Mouse (Mus musculus) hindbrain, embryonic 11.5 days (tissue): ENCODE measurements around the gene Kctd21. TPM values are rescaled to one million over a fixed set of nuclear protein-coding genes. Genes with fewer than 3 reads are reported as not detected.
A peak's percentile ranks its signal among the peaks of the same experiment; 100 is the strongest.

Experiments
- ATAC-seq: fragments of 200-750 bp; cut with Nextera tagmentation; 2 replicates; pipeline ENCODE4 v1.8.0; 2017; ENCODE audit warnings: mild to moderate bottlenecking, moderate TSS enrichment, moderate library complexity; ENCODE audit not compliant: low FRiP score
- DNase-seq: peaks from one replicate; pipeline ENCODE4 v3.0.0-alpha.2; 2015; ENCODE audit warnings: low spot score
- H3K27ac ChIP-seq: fragments of 300-500 bp; sonication (generic); 2 replicates; pipeline ENCODE4 v1.5.1; 2014; ENCODE audit warnings: mild to moderate bottlenecking, low read depth, low read length
- H3K27me3 ChIP-seq: fragments of 300-500 bp; sonication (generic); 2 replicates; pipeline ENCODE4 v1.6.1; 2014; ENCODE audit warnings: mild to moderate bottlenecking, low read length, moderate library complexity, mixed read lengths; ENCODE audit not compliant: control insufficient read depth, insufficient read depth
- H3K36me3 ChIP-seq: fragments of 300-500 bp; sonication (generic); 2 replicates; pipeline ENCODE4 v1.6.1; 2014; ENCODE audit warnings: mild to moderate bottlenecking, low read length, moderate library complexity, mixed read lengths; ENCODE audit not compliant: control insufficient read depth, insufficient read depth
- H3K4me1 ChIP-seq: fragments of 300-500 bp; sonication (generic); replicated peaks from 2 replicates; pipeline ENCODE4 v1.6.1; 2014; ENCODE audit warnings: low read length, mixed read lengths; ENCODE audit not compliant: control insufficient read depth, insufficient read depth
- H3K4me2 ChIP-seq: fragments of 300-500 bp; sonication (generic); replicated peaks from 2 replicates; pipeline ENCODE4 v1.6.1; 2014; ENCODE audit warnings: mild to moderate bottlenecking, low read depth, low read length
- H3K4me3 ChIP-seq: fragments of 300-500 bp; sonication (generic); 2 replicates; pipeline ENCODE4 v1.5.1; 2014; ENCODE audit warnings: low read depth, low read length
- H3K9ac ChIP-seq: fragments of 300-500 bp; sonication (generic); 2 replicates; pipeline ENCODE4 v1.6.1; 2014; ENCODE audit warnings: low read depth, low read length
- H3K9me3 ChIP-seq: fragments of 300-500 bp; sonication (generic); 2 replicates; pipeline ENCODE4 v1.6.1; 2016; ENCODE audit warnings: low read length; ENCODE audit not compliant: control insufficient read depth
- WGBS: fragments of 180-500 bp; shearing (Covaris S2); extraction: QIAGEN DNeasy Blood & Tissue Kit; methylation state at CpG from one replicate; pipeline ENCODE4 v1.1.7; 2014; 5-methylcytosine and 5-hydroxymethylcytosine counted together
- polyA plus RNA-seq: library from polyadenylated mRNA; unstranded; fragments of >200 nt; fragmentation: Nextera tagmentation; extraction: Ambion mirVana; gene quantifications from 2 replicates; pipeline ENCODE4 v1.2.1, GENCODE M21; 2014

Kctd21 gene
- polyA plus RNA-seq, 1 experiment from 2014 or later = 6.8 TPM

DNA sequence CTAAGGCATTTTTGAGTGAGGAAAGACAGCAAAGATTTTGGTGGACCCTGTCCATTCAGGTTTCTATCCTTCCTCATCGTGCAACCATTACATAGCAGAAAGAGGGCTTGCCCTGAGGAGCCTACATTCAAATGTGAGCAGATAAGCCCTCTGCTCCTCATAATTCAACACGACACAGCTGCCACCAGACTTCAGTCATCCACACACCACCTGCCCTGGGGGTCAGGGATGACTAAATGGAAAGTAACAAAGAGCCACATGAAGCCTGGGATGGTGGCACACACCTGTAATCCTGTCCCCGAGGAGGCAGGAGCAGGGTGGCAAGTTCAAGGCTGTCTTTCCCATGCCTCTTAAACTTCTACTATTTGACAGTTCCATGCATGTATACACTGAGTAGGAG is 25.7 kb downstream of the Kctd21 start:
- no peaks in the 10 kb centered on the region for H3K27me3 ChIP-seq
- H3K36me3 ChIP-seq = no peaks in the 10 kb centered on the region
- H3K4me3 ChIP-seq = no peak overlapping the region
- no peak overlapping the region for H3K27ac ChIP-seq
- ATAC-seq (no peak), DNase-seq (no peak)
- no peaks in the 10 kb centered on the region for H3K9me3 ChIP-seq
- 85% methylated on average over 3 of the region's 3 CpGs for WGBS
- H3K9ac ChIP-seq = no peak overlapping the region
- no peak overlapping the region for H3K4me2 ChIP-seq
- no peaks in the 10 kb centered on the region for H3K4me1 ChIP-seq

DNA sequence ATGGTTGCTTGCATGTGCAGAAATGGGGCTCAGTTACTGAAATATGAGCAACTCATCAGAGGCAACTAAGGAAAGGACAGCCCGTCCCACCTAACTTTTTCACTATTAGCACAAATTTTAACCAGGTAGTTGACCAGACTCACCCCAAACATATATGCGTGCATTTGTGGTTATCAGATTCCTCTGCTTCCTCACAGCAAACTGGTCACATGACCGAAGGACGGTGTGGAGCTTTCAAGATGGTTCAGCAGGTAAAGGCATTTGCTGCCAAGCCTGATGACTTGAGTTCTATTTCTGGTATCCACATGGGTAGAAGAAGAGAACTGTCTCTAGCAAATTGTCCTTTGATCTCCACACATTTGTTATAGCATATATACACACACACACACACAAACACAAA is 26.2 kb downstream of the Kctd21 start:
- no peaks in the 10 kb centered on the region for H3K4me1 ChIP-seq
- H3K4me3 ChIP-seq = no peak overlapping the region
- ATAC-seq = no peak
- DNase-seq = no peak
- 94% methylated on average over 4 of the region's 4 CpGs for WGBS
- H3K27me3 ChIP-seq = no peaks in the 10 kb centered on the region
- H3K9me3 ChIP-seq = no peaks in the 10 kb centered on the region
- H3K27ac ChIP-seq = no peak overlapping the region
- H3K4me2 ChIP-seq = no peak overlapping the region
- no peaks in the 10 kb centered on the region for H3K36me3 ChIP-seq
- no peak overlapping the region for H3K9ac ChIP-seq

DNA sequence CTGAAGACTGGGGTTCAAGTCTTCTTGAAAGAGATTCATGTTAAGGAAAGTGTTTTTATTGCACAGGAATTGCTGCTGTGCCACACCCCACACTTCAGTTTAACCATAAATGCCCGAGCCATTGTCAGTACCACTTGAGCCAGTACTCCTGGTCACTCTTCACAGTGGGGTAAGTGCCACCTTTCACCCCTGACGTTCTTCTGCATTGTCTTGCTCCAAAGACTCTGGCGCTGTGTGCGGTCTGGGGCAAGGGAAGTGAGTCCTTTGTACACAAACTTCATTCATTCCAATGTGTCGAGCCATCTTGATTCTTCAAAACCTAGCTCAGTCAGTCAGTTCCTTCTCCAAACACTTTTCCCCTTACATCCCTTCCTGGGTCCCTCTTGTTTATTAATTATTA is 28.0 kb downstream of the Kctd21 start:
- H3K27me3 ChIP-seq = no peaks in the 10 kb centered on the region
- ATAC-seq = no peak
- H3K36me3 ChIP-seq = no peaks in the 10 kb centered on the region
- H3K4me1 ChIP-seq = no peaks in the 10 kb centered on the region
- H3K4me3 ChIP-seq = no peak overlapping the region
- no peak overlapping the region for H3K27ac ChIP-seq
- no peak for DNase-seq
- H3K4me2 ChIP-seq = no peak overlapping the region
- 66% methylated on average over 5 of the region's 5 CpGs for WGBS
- H3K9me3 ChIP-seq = no peaks in the 10 kb centered on the region
- no peak overlapping the region for H3K9ac ChIP-seq

DNA sequence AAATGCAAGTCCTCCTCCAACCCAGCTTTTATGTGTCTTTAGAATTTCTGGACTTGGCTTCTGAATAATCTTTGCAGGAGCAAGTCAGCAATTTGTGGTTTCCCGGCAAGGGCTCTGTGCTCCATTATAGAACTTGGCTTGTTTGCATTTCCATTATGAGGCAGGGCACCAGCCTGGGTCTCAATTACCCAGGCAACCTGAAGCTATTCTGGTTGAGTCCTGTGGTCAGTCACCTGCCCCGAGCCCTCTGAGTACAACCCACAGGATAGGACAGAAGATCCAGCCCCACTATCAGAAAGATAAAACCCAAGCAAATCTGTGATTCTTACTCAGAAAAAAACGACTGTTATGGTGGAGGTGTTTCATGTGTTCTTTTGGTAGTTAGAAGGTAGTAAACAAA is 28.8 kb downstream of the Kctd21 start:
- Histone ChIP-seq H3K4me3 (no peak overlapping the region), H3K9me3 (no peaks in the 10 kb centered on the region), H3K4me2 (no peak overlapping the region), H3K4me1 (no peaks in the 10 kb centered on the region), H3K36me3 (no peaks in the 10 kb centered on the region), H3K27me3 (no peaks in the 10 kb centered on the region), H3K27ac (no peak overlapping the region), H3K9ac (no peak overlapping the region)
- ATAC-seq (no peak), DNase-seq (no peak)
- WGBS = 48% methylated on average over 3 of the region's 3 CpGs

DNA sequence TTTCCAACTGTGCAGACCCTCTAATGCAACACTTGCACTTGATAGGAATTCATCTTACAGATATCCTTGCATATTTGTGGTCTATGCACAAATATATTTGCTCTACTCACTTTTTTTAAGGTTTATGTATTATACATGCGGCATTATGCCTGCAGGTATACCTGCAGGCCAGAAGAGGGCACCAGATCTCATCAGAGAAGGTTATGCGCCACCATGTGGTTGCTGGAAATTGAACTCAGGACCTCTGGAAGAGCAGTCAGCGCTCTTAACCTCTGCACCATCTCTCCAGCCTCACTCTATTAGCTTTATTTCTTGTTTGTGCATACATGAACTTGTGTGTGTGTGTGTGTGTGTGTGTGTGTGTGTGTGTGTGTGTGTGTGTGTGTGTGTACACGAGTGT is 29.3 kb downstream of the Kctd21 start:
- H3K27ac ChIP-seq = no peak overlapping the region

DNA sequence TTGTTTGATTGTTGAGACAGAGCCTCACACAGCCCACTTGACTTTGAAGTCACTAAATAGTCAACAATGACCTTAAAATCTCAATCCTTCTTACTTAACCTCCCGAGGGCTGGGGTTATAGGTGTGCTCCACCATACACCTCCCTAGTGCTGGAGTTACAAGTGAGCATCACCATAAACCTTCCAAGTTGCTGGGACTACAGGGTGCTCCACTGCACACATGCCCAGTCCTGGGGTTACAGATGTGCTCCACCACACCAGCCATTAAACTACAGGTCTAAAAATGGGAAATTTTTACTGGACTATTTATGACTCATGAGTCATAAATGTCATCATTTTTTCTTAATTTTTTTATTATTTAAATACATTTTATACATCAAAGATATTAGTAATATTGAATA is 33.8 kb downstream of the Kctd21 start:
- Histone ChIP-seq H3K9ac (no peak overlapping the region), H3K36me3 (no peaks in the 10 kb centered on the region), H3K4me2 (no peak overlapping the region), H3K27ac (no peak overlapping the region), H3K27me3 (no peaks in the 10 kb centered on the region), H3K4me1 (peaks cover 1% of the 10 kb centered on the region; the same call in 1 of the 2 replicates), H3K4me3 (no peak overlapping the region), H3K9me3 (no peaks in the 10 kb centered on the region)
- DNase-seq = no peak
- WGBS = 83% methylated on average over 1 of the region's 1 CpGs
- ATAC-seq = no peak

More for the DNA sequence above, 29.3 kb downstream of the Kctd21 start:
- Histone ChIP-seq H3K9ac (no peak overlapping the region), H3K27me3 (no peaks in the 10 kb centered on the region), H3K4me1 (no peaks in the 10 kb centered on the region), H3K4me2 (no peak overlapping the region), H3K36me3 (no peaks in the 10 kb centered on the region), H3K9me3 (no peaks in the 10 kb centered on the region), H3K4me3 (no peak overlapping the region)
- ATAC-seq (no peak), DNase-seq (peak; percentile 59)
- 21% methylated on average over 4 of the region's 4 CpGs for WGBS

DNA sequence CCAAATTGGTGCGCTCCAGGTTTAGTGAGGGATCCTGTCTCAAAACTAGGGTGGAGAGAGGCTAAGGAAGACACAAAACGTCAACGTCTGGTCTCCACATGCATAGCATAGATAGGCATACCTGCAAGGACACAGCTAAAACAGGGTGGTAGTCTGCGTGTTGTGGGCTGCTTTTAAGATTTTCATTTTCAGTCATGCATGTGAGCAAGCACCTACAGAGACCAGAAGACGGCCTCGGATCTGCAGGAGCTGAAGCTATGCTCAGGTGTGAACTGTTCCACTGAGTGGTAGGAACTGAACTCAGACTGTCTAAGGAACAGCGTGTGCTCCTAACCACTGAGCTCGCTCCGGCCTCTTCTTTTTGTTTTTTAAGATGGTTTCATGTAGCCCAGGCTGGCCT is 43.0 kb downstream of the Kctd21 start:
- no peak for DNase-seq
- no peaks in the 10 kb centered on the region for H3K9me3 ChIP-seq
- 93% methylated on average over 9 of the region's 9 CpGs for WGBS
- H3K9ac ChIP-seq = no peak overlapping the region
- peaks cover 2% of the 10 kb centered on the region; the same call in 1 of the 2 replicates for H3K4me1 ChIP-seq
- H3K4me3 ChIP-seq = no peak overlapping the region
- no peak overlapping the region for H3K4me2 ChIP-seq
- no peak overlapping the region for H3K27ac ChIP-seq
- H3K36me3 ChIP-seq = peaks cover 13% of the 10 kb centered on the region; the same call in 1 of the 2 replicates
- no peaks in the 10 kb centered on the region for H3K27me3 ChIP-seq
- ATAC-seq = no peak

DNA sequence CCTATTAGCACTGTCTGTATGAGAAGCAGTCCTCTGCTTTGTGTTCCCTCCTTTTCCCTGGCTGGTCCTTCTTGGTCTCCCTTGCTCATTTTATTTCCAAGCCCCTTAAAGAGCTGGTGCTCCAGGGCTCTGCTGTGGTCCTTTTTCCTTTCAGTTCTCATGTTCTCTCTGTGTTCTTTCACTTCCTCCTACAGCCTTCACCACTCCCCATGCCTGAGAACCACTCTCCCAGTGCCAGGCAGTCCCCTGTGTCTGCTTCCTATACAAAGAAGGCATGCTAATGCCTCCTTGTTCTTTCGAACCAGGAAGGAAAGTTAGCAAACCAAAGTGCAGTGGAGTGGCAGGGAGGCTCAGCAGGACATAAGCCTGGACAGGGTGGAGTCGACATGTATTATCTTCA is 43.8 kb downstream of the Kctd21 start:
- ATAC-seq (no peak), DNase-seq (no peak)
- H3K27ac ChIP-seq = no peak overlapping the region
- H3K27me3 ChIP-seq = no peaks in the 10 kb centered on the region
- H3K4me3 ChIP-seq = no peak overlapping the region
- no peak overlapping the region for H3K9ac ChIP-seq
- peaks cover under 1% of the 10 kb centered on the region; the same call in 1 of the 2 replicates for H3K4me1 ChIP-seq
- 87% methylated on average over 2 of the region's 2 CpGs for WGBS
- peaks cover 13% of the 10 kb centered on the region for H3K36me3 ChIP-seq
- H3K9me3 ChIP-seq = no peaks in the 10 kb centered on the region
- H3K4me2 ChIP-seq = no peak overlapping the region

DNA sequence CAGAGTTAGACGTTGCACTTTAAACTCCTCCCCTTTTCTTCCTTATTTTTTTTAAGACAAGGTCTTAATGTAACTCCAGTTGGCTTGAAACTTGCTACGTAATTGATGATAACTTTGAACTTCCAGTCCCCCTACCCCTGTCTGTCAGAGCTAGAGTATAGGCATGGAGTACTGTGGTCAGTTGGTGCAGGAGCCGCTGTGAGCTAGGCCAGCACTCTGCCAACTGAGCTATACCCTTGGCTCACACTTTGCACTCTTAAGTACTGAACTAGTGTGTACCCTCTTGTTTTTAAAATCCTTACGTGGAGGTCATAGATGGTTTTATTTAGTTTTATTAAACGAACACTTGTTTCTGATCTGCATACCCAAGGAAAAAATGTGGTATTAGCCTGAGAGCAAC is 47.2 kb downstream of the Kctd21 start:
- ATAC-seq (no peak), DNase-seq (no peak)
- WGBS = 95% methylated on average over 5 of the region's 5 CpGs
- peaks cover 20% of the 10 kb centered on the region for H3K36me3 ChIP-seq
- no peaks in the 10 kb centered on the region for H3K4me1 ChIP-seq
- no peak overlapping the region for H3K4me3 ChIP-seq
- no peaks in the 10 kb centered on the region for H3K27me3 ChIP-seq
- no peak overlapping the region for H3K9ac ChIP-seq
- H3K9me3 ChIP-seq = no peaks in the 10 kb centered on the region
- H3K4me2 ChIP-seq = no peak overlapping the region
- H3K27ac ChIP-seq = no peak overlapping the region
